Mouse (Mus musculus): ENCODE results near the gene Sco1. TPM values are rescaled to one million over a fixed set of nuclear protein-coding genes. Genes with fewer than 3 reads are reported as not detected.
"Not testable (repeated sequence)": the region's sequence is repeated elsewhere in the genome, so short reads cannot be mapped to it uniquely, and the experiment has no call there.

The Sco1 gene
- total RNA-seq, 2 experiments from 2014 or later, result 9.4 to 10.6 TPM

- H3K27ac ChIP-seq, result no peak overlapping the region
- no peak for TF ChIP-seq CTCF (conservative IDR thresholded peaks at IDR 0.05)
- DNase-seq (ENCODE audit: low spot score in 2 of 2), result no peak
- H3K4me3 ChIP-seq, result no peak overlapping the region
Measured at GRCm38 (mm10) chr11:67081125-67081649, 28.7 kb downstream of the Sco1 start.

GRCm38 (mm10) chr11:67082188-67082587, 29.7 kb downstream of the Sco1 start:
- no peak for DNase-seq (ENCODE audit: low spot score in 2 of 2)
- H3K27ac ChIP-seq, result no peak overlapping the region
- no peak for TF ChIP-seq CTCF (conservative IDR thresholded peaks at IDR 0.05)
- H3K4me3 ChIP-seq, result no peak overlapping the region

GRCm38 (mm10) chr11:67082793-67083192, 30.3 kb downstream of the Sco1 start:
- no peak overlapping the region for H3K4me3 ChIP-seq
- H3K27ac ChIP-seq, result no peak overlapping the region
- TF ChIP-seq CTCF (conservative IDR thresholded peaks at IDR 0.05), result no peak
- no peak for DNase-seq (ENCODE audit: low spot score in 2 of 2)

- DNase-seq (ENCODE audit: low spot score in 2 of 2), result no peak
- Histone ChIP-seq H3K4me3 (no peak overlapping the region), H3K27ac (no peak overlapping the region)
- TF ChIP-seq CTCF (conservative IDR thresholded peaks at IDR 0.05), result no peak
Measured at GRCm38 (mm10) chr11:67083239-67083638, 30.8 kb downstream of the Sco1 start.

GRCm38 (mm10) chr11:67083712-67084340, 31.4 kb downstream of the Sco1 start:
- peak; percentile 45 for TF ChIP-seq CTCF (conservative IDR thresholded peaks at IDR 0.05)
- DNase-seq (ENCODE audit: low spot score in 2 of 2), result no peak
- Histone ChIP-seq H3K4me3 (no peak overlapping the region), H3K27ac (no peak overlapping the region)

GRCm38 (mm10) chr11:67085489-67085888, 33.0 kb downstream of the Sco1 start:
- peak; percentile 91 for TF ChIP-seq CTCF (conservative IDR thresholded peaks at IDR 0.05)
- no peak overlapping the region for H3K27ac ChIP-seq
- H3K4me3 ChIP-seq, result no peak overlapping the region
- peak; percentile 78 to 80 for DNase-seq (ENCODE audit: low spot score in 2 of 2)

GRCm38 (mm10) chr11:67086467-67087164, 34.1 kb downstream of the Sco1 start:
- DNase-seq (ENCODE audit: low spot score in 2 of 2), result no peak
- TF ChIP-seq CTCF (conservative IDR thresholded peaks at IDR 0.05), result no peak

GRCm38 (mm10) chr11:67087225-67087624, 34.8 kb downstream of the Sco1 start:
- Histone ChIP-seq H3K4me3 (no peak overlapping the region), H3K27ac (no peak overlapping the region)
- no peak for DNase-seq (ENCODE audit: low spot score in 2 of 2)
- TF ChIP-seq CTCF (conservative IDR thresholded peaks at IDR 0.05), result no peak

More at GRCm38 (mm10) chr11:67086467-67087164, 34.1 kb downstream of the Sco1 start:
- Histone ChIP-seq H3K4me3 (no peak overlapping the region), H3K27ac (no peak overlapping the region)

GRCm38 (mm10) chr11:67092354-67092753, 39.9 kb downstream of the Sco1 start:
- not testable (repeated sequence) for H3K4me3 ChIP-seq; DNase-seq (ENCODE audit: low spot score in 2 of 2); H3K27ac ChIP-seq

GRCm38 (mm10) chr11:67093201-67093600, 40.7 kb downstream of the Sco1 start:
- no peak for DNase-seq (ENCODE audit: low spot score in 2 of 2)
- no peak for TF ChIP-seq CTCF (conservative IDR thresholded peaks at IDR 0.05)
- H3K27ac ChIP-seq, result no peak overlapping the region
- no peak overlapping the region for H3K4me3 ChIP-seq

GRCm38 (mm10) chr11:67093652-67094051, 41.2 kb downstream of the Sco1 start:
- TF ChIP-seq CTCF (conservative IDR thresholded peaks at IDR 0.05), result no peak
- Histone ChIP-seq H3K4me3 (no peak overlapping the region), H3K27ac (no peak overlapping the region)
- no peak for DNase-seq (ENCODE audit: low spot score in 2 of 2)

- no peak for TF ChIP-seq CTCF (conservative IDR thresholded peaks at IDR 0.05)
- no peak overlapping the region for H3K27ac ChIP-seq
- DNase-seq (ENCODE audit: low spot score in 2 of 2), result no peak
- no peak overlapping the region for H3K4me3 ChIP-seq
Measured at GRCm38 (mm10) chr11:67094470-67094869, 42.0 kb downstream of the Sco1 start.

- TF ChIP-seq CTCF (conservative IDR thresholded peaks at IDR 0.05), result no peak
- H3K4me3 ChIP-seq, result no peak overlapping the region
- peak overlapping the region; percentile 84 for H3K27ac ChIP-seq
- DNase-seq (ENCODE audit: low spot score in 2 of 2), result no peak
Measured at GRCm38 (mm10) chr11:67097709-67098108, 45.2 kb downstream of the Sco1 start.

- Histone ChIP-seq H3K4me3 (no peak overlapping the region), H3K27ac (peak overlapping the region; percentile 84)
- DNase-seq (ENCODE audit: low spot score in 2 of 2), result peak; percentile 54 to 63
- no peak for TF ChIP-seq CTCF (conservative IDR thresholded peaks at IDR 0.05)
Measured at GRCm38 (mm10) chr11:67098427-67098826, 46.0 kb downstream of the Sco1 start.
